Mouse (Mus musculus): ENCODE measurements around the gene Tcfl5. TPM values are rescaled to one million over a fixed set of nuclear protein-coding genes. Genes with fewer than 3 reads are reported as not detected.

Gene Tcfl5
- polyA plus RNA-seq, 1 experiment from 2014 or later = 0.15 TPM

DNA sequence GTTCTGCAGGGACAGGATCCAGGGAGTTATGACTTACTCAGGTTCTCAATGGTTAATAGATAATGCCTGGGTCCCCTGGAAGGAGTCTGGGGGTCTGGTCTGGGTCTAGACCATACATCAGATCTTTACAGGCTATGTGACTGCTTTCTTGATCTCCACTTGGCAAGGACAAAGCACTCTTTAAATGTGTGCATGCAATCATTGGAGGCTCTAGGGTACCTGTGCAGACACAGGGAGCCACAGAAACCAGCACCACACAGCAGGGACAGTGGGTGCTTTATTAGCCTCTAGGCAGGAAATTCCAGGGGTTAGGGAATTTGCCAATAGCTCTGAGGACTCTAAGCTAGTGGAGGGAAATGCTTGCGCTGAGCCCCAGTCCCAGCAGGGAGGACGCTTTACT is 30.6 kb downstream of the Tcfl5 start:
- no peaks in the 10 kb centered on the region for H3K4me1 ChIP-seq (ENCODE audit: control insufficient read depth, insufficient read depth, low read length)
- no peaks in the 10 kb centered on the region for H3K27me3 ChIP-seq (replicated peaks; ENCODE audit: control insufficient read depth, insufficient read depth, low read length)
- 78% methylated on average over 2 of the region's 2 CpGs for WGBS
- H3K4me2 ChIP-seq (ENCODE audit: low read length) = no peak overlapping the region
- no peaks in the 10 kb centered on the region for H3K36me3 ChIP-seq (ENCODE audit: control insufficient read depth, insufficient read depth, low read length)
- no peaks in the 10 kb centered on the region for H3K9me3 ChIP-seq (replicated peaks; ENCODE audit: control insufficient read depth, low read length)
- no peak overlapping the region for H3K27ac ChIP-seq (ENCODE audit: low read depth, low read length)
- DNase-seq (ENCODE audit: low spot score) (no peak), ATAC-seq (no peak)
- H3K9ac ChIP-seq (ENCODE audit: low read length) = no peak overlapping the region
- no peak overlapping the region for H3K4me3 ChIP-seq (ENCODE audit: low read depth, low read length)

DNA sequence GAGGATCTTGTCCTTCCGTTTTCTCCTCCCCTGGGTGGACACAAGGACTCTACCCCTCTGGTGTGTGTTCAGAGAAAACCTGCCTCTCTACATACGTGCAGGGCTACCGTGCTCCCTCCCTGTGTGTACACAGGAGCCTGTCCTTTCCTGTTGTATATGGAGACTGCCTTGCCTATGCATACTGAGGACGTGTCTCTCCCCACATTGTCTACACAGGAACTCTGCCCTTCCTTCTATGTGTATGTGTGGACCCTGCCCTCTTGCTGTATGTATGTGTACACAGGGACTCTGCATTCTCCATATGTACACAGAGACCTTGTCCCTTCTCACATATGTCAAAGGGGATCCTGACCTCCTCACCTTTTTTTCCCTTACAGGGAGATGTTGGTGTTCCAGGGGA is 32.2 kb downstream of the Tcfl5 start:
- Histone ChIP-seq H3K27me3 (replicated peaks; ENCODE audit: control insufficient read depth, insufficient read depth, low read length) (no peaks in the 10 kb centered on the region), H3K4me1 (ENCODE audit: control insufficient read depth, insufficient read depth, low read length) (no peaks in the 10 kb centered on the region), H3K9me3 (replicated peaks; ENCODE audit: control insufficient read depth, low read length) (no peaks in the 10 kb centered on the region), H3K4me2 (ENCODE audit: low read length) (no peak overlapping the region), H3K36me3 (ENCODE audit: control insufficient read depth, insufficient read depth, low read length) (no peaks in the 10 kb centered on the region), H3K27ac (ENCODE audit: low read depth, low read length) (no peak overlapping the region), H3K9ac (ENCODE audit: low read length) (no peak overlapping the region), H3K4me3 (ENCODE audit: low read depth, low read length) (no peak overlapping the region)
- ATAC-seq (no peak), DNase-seq (ENCODE audit: low spot score) (no peak)
- WGBS = 82% methylated on average over 4 of the region's 4 CpGs

DNA sequence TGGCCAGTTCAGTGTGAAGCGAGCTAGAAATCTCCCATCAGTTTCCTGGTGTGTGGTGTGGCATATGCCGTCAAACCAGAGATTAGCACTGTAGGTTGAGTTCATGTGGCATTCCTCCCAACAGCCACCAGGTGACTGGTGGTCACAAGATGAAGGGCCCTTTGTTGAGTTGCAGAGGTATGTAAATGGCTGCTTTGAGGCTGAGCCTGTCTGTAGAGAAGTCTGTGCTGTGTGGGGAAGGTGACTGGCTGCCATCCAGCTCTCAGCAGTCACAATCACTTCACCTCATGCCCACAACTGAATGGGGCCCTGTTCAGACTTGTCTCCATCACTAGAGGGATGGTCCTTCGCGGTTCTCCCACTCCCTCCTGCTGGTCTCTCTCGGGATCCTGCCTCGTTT is 37.7 kb downstream of the Tcfl5 start:
- no peak for DNase-seq (ENCODE audit: low spot score)
- no peak for ATAC-seq

DNA sequence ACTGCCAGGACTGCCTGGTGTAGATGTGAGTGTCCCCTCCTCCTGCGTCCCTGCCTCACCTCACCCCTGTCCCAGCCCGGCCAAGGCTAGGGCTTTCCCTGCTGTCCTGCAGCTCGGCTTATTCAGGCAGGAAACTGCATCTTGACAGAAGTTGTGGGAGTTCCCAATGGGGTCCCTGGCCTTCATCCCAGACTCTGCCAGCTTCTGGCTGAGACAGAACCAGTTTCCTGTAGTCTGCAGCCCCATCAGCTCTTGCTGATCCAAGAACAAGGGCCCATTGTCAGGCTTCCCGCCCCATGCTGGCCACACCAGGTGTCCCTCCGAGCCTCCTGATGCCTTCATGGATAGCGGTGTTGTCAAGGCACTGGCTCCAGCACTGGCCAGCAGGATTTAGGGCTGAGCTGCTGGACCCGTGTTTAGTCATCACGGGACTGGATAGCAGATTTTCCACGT is 41.9 kb downstream of the Tcfl5 start:
- H3K4me2 ChIP-seq (ENCODE audit: low read length) = no peak overlapping the region
- H3K4me3 ChIP-seq (ENCODE audit: low read depth, low read length) = no peak overlapping the region
- 8% methylated on average over 9 of the region's 9 CpGs for WGBS
- ATAC-seq (peak; percentile 27), DNase-seq (ENCODE audit: low spot score) (peak; percentile 78)
- no peaks in the 10 kb centered on the region for H3K9me3 ChIP-seq (replicated peaks; ENCODE audit: control insufficient read depth, low read length)
- peaks cover 3% of the 10 kb centered on the region for H3K36me3 ChIP-seq (ENCODE audit: control insufficient read depth, insufficient read depth, low read length)
- peaks cover 8% of the 10 kb centered on the region; the same call in 1 of the 2 replicates for H3K27me3 ChIP-seq (replicated peaks; ENCODE audit: control insufficient read depth, insufficient read depth, low read length)
- H3K9ac ChIP-seq (ENCODE audit: low read length) = no peak overlapping the region; the same call in 1 of the 2 replicates
- 0 out of 2 replicates have a peak overlapping the region, but pooled peaks have one; percentile 14 for H3K27ac ChIP-seq (ENCODE audit: low read depth, low read length)
- H3K4me1 ChIP-seq (ENCODE audit: control insufficient read depth, insufficient read depth, low read length) = peaks cover 11% of the 10 kb centered on the region

More for the DNA sequence above, 37.7 kb downstream of the Tcfl5 start:
- H3K4me1 ChIP-seq (ENCODE audit: control insufficient read depth, insufficient read depth, low read length) = peaks cover 3% of the 10 kb centered on the region; the same call in 1 of the 2 replicates
- H3K9ac ChIP-seq (ENCODE audit: low read length) = no peak overlapping the region
- no peak overlapping the region for H3K27ac ChIP-seq (ENCODE audit: low read depth, low read length)
- H3K9me3 ChIP-seq (replicated peaks; ENCODE audit: control insufficient read depth, low read length) = no peaks in the 10 kb centered on the region
- WGBS = 48% methylated on average over 6 of the region's 6 CpGs
- no peak overlapping the region for H3K4me3 ChIP-seq (ENCODE audit: low read depth, low read length)
- no peak overlapping the region for H3K4me2 ChIP-seq (ENCODE audit: low read length)
- H3K36me3 ChIP-seq (ENCODE audit: control insufficient read depth, insufficient read depth, low read length) = no peaks in the 10 kb centered on the region
- H3K27me3 ChIP-seq (replicated peaks; ENCODE audit: control insufficient read depth, insufficient read depth, low read length) = no peaks in the 10 kb centered on the region

- Histone ChIP-seq H3K27me3 (replicated peaks; ENCODE audit: control insufficient read depth, insufficient read depth, low read length) (peaks cover 8% of the 10 kb centered on the region; the same call in 1 of the 2 replicates), H3K27ac (ENCODE audit: low read depth, low read length) (peak overlapping the region; percentile 18; the same call in 1 of the 2 replicates), H3K9me3 (replicated peaks; ENCODE audit: control insufficient read depth, low read length) (no peaks in the 10 kb centered on the region), H3K9ac (ENCODE audit: low read length) (peak overlapping the region; percentile 66), H3K4me2 (ENCODE audit: low read length) (peak overlapping the region; percentile 62), H3K36me3 (ENCODE audit: control insufficient read depth, insufficient read depth, low read length) (peaks cover 27% of the 10 kb centered on the region), H3K4me1 (ENCODE audit: control insufficient read depth, insufficient read depth, low read length) (peaks cover 11% of the 10 kb centered on the region), H3K4me3 (ENCODE audit: low read depth, low read length) (peak overlapping the region; percentile 32)
- ATAC-seq (peak; percentile 59), DNase-seq (ENCODE audit: low spot score) (peak; percentile 67)
- WGBS = 1% methylated on average over 41 of the region's 41 CpGs
Observed at GRCm38 (mm10) chr2:180598157-180598705, 44.3 kb downstream of the Tcfl5 start.

GRCm38 (mm10) chr2:180597490-180597889 is 45.0 kb downstream of the Tcfl5 start, which contains the start of gene Col9a3:
Gene Col9a3, plus strand, starts transcription at chr2:180597790.
- peaks cover 11% of the 10 kb centered on the region for H3K4me1 ChIP-seq (ENCODE audit: control insufficient read depth, insufficient read depth, low read length)
- peak within 1 kb of the TSS; percentile 32 for H3K4me3 ChIP-seq (ENCODE audit: low read depth, low read length)
- H3K4me2 ChIP-seq (ENCODE audit: low read length) = peak within 1 kb of the TSS; percentile 62
- no peaks in the 10 kb centered on the region for H3K9me3 ChIP-seq (replicated peaks; ENCODE audit: control insufficient read depth, low read length)
- H3K9ac ChIP-seq (ENCODE audit: low read length) = peak within 1 kb of the TSS; percentile 66
- H3K27ac ChIP-seq (ENCODE audit: low read depth, low read length) = peak within 1 kb of the TSS; percentile 18; the same call in 1 of the 2 replicates
- peaks cover 34% of the 10 kb centered on the region for H3K36me3 ChIP-seq (ENCODE audit: control insufficient read depth, insufficient read depth, low read length)
- peaks cover 8% of the 10 kb centered on the region; the same call in 1 of the 2 replicates for H3K27me3 ChIP-seq (replicated peaks; ENCODE audit: control insufficient read depth, insufficient read depth, low read length)
- ATAC-seq (no peak), DNase-seq (ENCODE audit: low spot score) (no peak)
- WGBS = 51% methylated on average over 4 of the region's 4 CpGs

- DNase-seq (ENCODE audit: low spot score) (peak; percentile 89), ATAC-seq (peak; percentile 94)
- peak within 1 kb of the TSS; percentile 92 for H3K27ac ChIP-seq (ENCODE audit: low read depth, low read length)
- peak within 1 kb of the TSS; percentile 94 for H3K9ac ChIP-seq (ENCODE audit: low read length)
- H3K27me3 ChIP-seq (replicated peaks; ENCODE audit: control insufficient read depth, insufficient read depth, low read length) = no peaks in the 10 kb centered on the region
- H3K9me3 ChIP-seq (replicated peaks; ENCODE audit: control insufficient read depth, low read length) = no peaks in the 10 kb centered on the region
- under 1% methylated on average over 64 of the region's 67 CpGs for WGBS
- peaks cover 63% of the 10 kb centered on the region for H3K36me3 ChIP-seq (ENCODE audit: control insufficient read depth, insufficient read depth, low read length)
- H3K4me1 ChIP-seq (ENCODE audit: control insufficient read depth, insufficient read depth, low read length) = peaks cover 9% of the 10 kb centered on the region
- peak within 1 kb of the TSS; percentile 85 for H3K4me2 ChIP-seq (ENCODE audit: low read length)
- H3K4me3 ChIP-seq (ENCODE audit: low read depth, low read length) = peak within 1 kb of the TSS; percentile 90
Observed at GRCm38 (mm10) chr2:180589123-180589831, 53.2 kb downstream of the Tcfl5 start, which contains the start of gene Ogfr. Gene Ogfr, plus strand, starts transcription at chr2:180589245.

DNA sequence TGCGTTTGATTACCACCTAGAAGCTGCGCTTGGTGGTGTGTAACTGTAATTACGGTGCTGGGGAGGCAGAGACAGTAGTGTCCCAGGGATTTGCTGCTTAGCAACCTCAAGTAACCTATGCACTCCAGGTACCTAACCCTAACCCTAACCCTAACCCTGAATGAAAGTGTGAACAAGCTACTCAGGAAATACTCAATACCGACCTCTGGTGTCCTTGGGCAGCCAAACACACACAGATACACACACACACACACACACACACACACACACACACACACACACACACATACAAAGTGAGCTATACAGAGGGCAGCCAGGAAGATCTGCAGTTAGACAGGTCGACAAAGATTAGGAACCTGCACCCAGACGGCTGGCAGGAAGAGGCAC is 53.8 kb downstream of the Tcfl5 start:
- 48% methylated on average over 6 of the region's 6 CpGs for WGBS
- peak overlapping the region; percentile 90 for H3K4me3 ChIP-seq (ENCODE audit: low read depth, low read length)
- ATAC-seq = no peak; the same call in 1 of the 2 replicates

GRCm38 (mm10) chr2:180583154-180583507 is 59.4 kb downstream of the Tcfl5 start:
- H3K4me2 ChIP-seq (ENCODE audit: low read length) = peak overlapping the region; percentile 65
- H3K36me3 ChIP-seq (ENCODE audit: control insufficient read depth, insufficient read depth, low read length) = peaks cover 27% of the 10 kb centered on the region
- H3K27ac ChIP-seq (ENCODE audit: low read depth, low read length) = peak overlapping the region; percentile 77; the same call in 1 of the 2 replicates
- WGBS = 29% methylated on average over 7 of the region's 7 CpGs
- peaks cover 11% of the 10 kb centered on the region for H3K4me1 ChIP-seq (ENCODE audit: control insufficient read depth, insufficient read depth, low read length)
- no peaks in the 10 kb centered on the region for H3K27me3 ChIP-seq (replicated peaks; ENCODE audit: control insufficient read depth, insufficient read depth, low read length)
- no peak for DNase-seq (ENCODE audit: low spot score)
- no peak; the same call in 1 of the 2 replicates for ATAC-seq
- peak overlapping the region; percentile 80 for H3K4me3 ChIP-seq (ENCODE audit: low read depth, low read length)
- H3K9ac ChIP-seq (ENCODE audit: low read length) = peak overlapping the region; percentile 96
- H3K9me3 ChIP-seq (replicated peaks; ENCODE audit: control insufficient read depth, low read length) = no peaks in the 10 kb centered on the region

More for the DNA sequence above, 53.8 kb downstream of the Tcfl5 start:
- H3K9me3 ChIP-seq (replicated peaks; ENCODE audit: control insufficient read depth, low read length) = no peaks in the 10 kb centered on the region
- H3K4me1 ChIP-seq (ENCODE audit: control insufficient read depth, insufficient read depth, low read length) = peaks cover 13% of the 10 kb centered on the region
- peak overlapping the region; percentile 92 for H3K27ac ChIP-seq (ENCODE audit: low read depth, low read length)
- H3K27me3 ChIP-seq (replicated peaks; ENCODE audit: control insufficient read depth, insufficient read depth, low read length) = no peaks in the 10 kb centered on the region
- peak overlapping the region; percentile 94 for H3K9ac ChIP-seq (ENCODE audit: low read length)
- peak overlapping the region; percentile 85 for H3K4me2 ChIP-seq (ENCODE audit: low read length)
- DNase-seq (ENCODE audit: low spot score) = no peak
- H3K36me3 ChIP-seq (ENCODE audit: control insufficient read depth, insufficient read depth, low read length) = peaks cover 58% of the 10 kb centered on the region
